Mouse (Mus musculus) kidney, embryonic 15.5 days (tissue): ENCODE measurements around the gene S100a14. TPM values are rescaled to one million over a fixed set of nuclear protein-coding genes. Genes with fewer than 3 reads are reported as not detected.

Source experiments
- ATAC-seq: fragments of 200-750 bp; cut with Nextera tagmentation; replicated peaks from 2 replicates; pipeline ENCODE4 v1.8.0; 2017; ENCODE audit warnings: moderate TSS enrichment; ENCODE audit not compliant: low FRiP score
- H3K27ac ChIP-seq: fragments of 300-500 bp; sonication (generic); 2 replicates; pipeline ENCODE4 v1.5.1; 2015; ENCODE audit warnings: mild to moderate bottlenecking, inconsistent platforms
- H3K27me3 ChIP-seq: fragments of 300-500 bp; sonication (generic); 2 replicates; pipeline ENCODE4 v1.6.1; 2015; ENCODE audit warnings: inconsistent platforms
- H3K36me3 ChIP-seq: fragments of 300-500 bp; sonication (generic); 2 replicates; pipeline ENCODE4 v1.6.1; 2015; ENCODE audit warnings: inconsistent platforms
- H3K4me1 ChIP-seq: fragments of 300-500 bp; sonication (generic); 2 replicates; pipeline ENCODE4 v1.6.1; 2015; ENCODE audit warnings: inconsistent platforms
- H3K4me2 ChIP-seq: fragments of 300-500 bp; sonication (generic); 2 replicates; pipeline ENCODE4 v1.6.1; 2015; ENCODE audit warnings: moderate library complexity, mild to moderate bottlenecking, inconsistent platforms
- H3K4me3 ChIP-seq: fragments of 300-500 bp; sonication (generic); replicated peaks from 2 replicates; pipeline ENCODE4 v1.5.1; 2015; ENCODE audit warnings: mild to moderate bottlenecking, inconsistent platforms
- H3K9ac ChIP-seq: fragments of 300-500 bp; sonication (generic); 2 replicates; pipeline ENCODE4 v1.6.1; 2015; ENCODE audit warnings: mild to moderate bottlenecking, inconsistent platforms
- H3K9me3 ChIP-seq: fragments of 300-500 bp; sonication (generic); replicated peaks from 2 replicates; pipeline ENCODE4 v1.6.1; 2016; ENCODE audit warnings: inconsistent platforms
- WGBS: fragments of 180-500 bp; shearing (Covaris S2); methylation state at CpG from one replicate; pipeline ENCODE4 v1.1.7; 2015; ENCODE audit warnings: mixed read lengths; 5-methylcytosine and 5-hydroxymethylcytosine counted together
- polyA plus RNA-seq: library from polyadenylated mRNA; unstranded; fragments of >200 nt; fragmentation: Nextera tagmentation; extraction: Ambion mirVana; gene quantifications from 2 replicates; pipeline ENCODE4 v1.2.1, GENCODE M21; 2015

The S100a14 gene
- 3.8 and 6.6 TPM in 2 replicates for polyA plus RNA-seq

- Histone ChIP-seq H3K9me3 (no peaks in the 10 kb centered on the region), H3K4me2 (no peak within 1 kb of the TSS), H3K36me3 (no peaks in the 10 kb centered on the region), H3K27ac (0 out of 2 replicates have a peak within 1 kb of the TSS, but pooled peaks have one; percentile 2), H3K9ac (no peak within 1 kb of the TSS), H3K4me1 (peaks cover 11% of the 10 kb centered on the region; the same call in 1 of the 2 replicates), H3K4me3 (no peak within 1 kb of the TSS), H3K27me3 (no peaks in the 10 kb centered on the region)
- WGBS, result 57% methylated on average over 5 of the region's 5 CpGs
- ATAC-seq, result peak; percentile 69; the same call in 1 of the 2 replicates
Measured at GRCm38 (mm10) chr3:90526580-90526979, at the start of gene S100a14. S100a14 (plus strand) TSS chr3:90526856.

GRCm38 (mm10) chr3:90486998-90487397, 39.7 kb upstream of the S100a14 start:
- no peak overlapping the region for H3K4me2 ChIP-seq
- no peaks in the 10 kb centered on the region for H3K27me3 ChIP-seq
- 49% methylated on average over 5 of the region's 5 CpGs for WGBS
- no peak overlapping the region for H3K9ac ChIP-seq
- no peak overlapping the region for H3K27ac ChIP-seq
- no peaks in the 10 kb centered on the region for H3K9me3 ChIP-seq
- H3K36me3 ChIP-seq, result peaks cover 74% of the 10 kb centered on the region
- ATAC-seq, result no peak
- H3K4me1 ChIP-seq, result peaks cover 13% of the 10 kb centered on the region
- no peak overlapping the region for H3K4me3 ChIP-seq

- ATAC-seq, result no peak
- 85% methylated on average over 6 of the region's 6 CpGs for WGBS
- Histone ChIP-seq H3K36me3 (peaks cover 58% of the 10 kb centered on the region), H3K9ac (no peak overlapping the region), H3K27me3 (no peaks in the 10 kb centered on the region), H3K4me3 (no peak overlapping the region), H3K4me2 (no peak overlapping the region), H3K27ac (no peak overlapping the region), H3K4me1 (peaks cover 13% of the 10 kb centered on the region), H3K9me3 (no peaks in the 10 kb centered on the region)
Measured at GRCm38 (mm10) chr3:90488576-90488975, 38.1 kb upstream of the S100a14 start.

GRCm38 (mm10) chr3:90490696-90491256, 35.9 kb upstream of the S100a14 start, which contains the start of gene Snapin:
Snapin (minus strand) TSS chr3:90491033.
- Histone ChIP-seq H3K4me3 (peak within 1 kb of the TSS; percentile 86), H3K9ac (peak within 1 kb of the TSS; percentile 76), H3K27ac (peak within 1 kb of the TSS; percentile 87), H3K4me1 (peaks cover 13% of the 10 kb centered on the region), H3K27me3 (no peaks in the 10 kb centered on the region), H3K36me3 (peaks cover 45% of the 10 kb centered on the region), H3K9me3 (no peaks in the 10 kb centered on the region), H3K4me2 (peak within 1 kb of the TSS; percentile 67)
- under 1% methylated on average over 37 of the region's 37 CpGs for WGBS
- ATAC-seq, result peak; percentile 99

GRCm38 (mm10) chr3:90491350-90491749, 35.3 kb upstream of the S100a14 start:
- H3K27ac ChIP-seq, result no peak overlapping the region
- ATAC-seq, result no peak
- H3K27me3 ChIP-seq, result no peaks in the 10 kb centered on the region
- H3K4me1 ChIP-seq, result peaks cover 13% of the 10 kb centered on the region
- H3K36me3 ChIP-seq, result peaks cover 45% of the 10 kb centered on the region
- no peak overlapping the region for H3K9ac ChIP-seq
- whole genome bisulfite sequencing, result 36% methylated on average over 2 of the region's 2 CpGs
- H3K4me3 ChIP-seq, result no peak overlapping the region
- H3K4me2 ChIP-seq, result no peak overlapping the region
- H3K9me3 ChIP-seq, result no peaks in the 10 kb centered on the region

- 59% methylated on average over 4 of the region's 4 CpGs for WGBS
- Histone ChIP-seq H3K4me1 (peaks cover 8% of the 10 kb centered on the region), H3K27ac (no peak overlapping the region), H3K36me3 (peaks cover 47% of the 10 kb centered on the region), H3K4me2 (no peak overlapping the region), H3K9me3 (no peaks in the 10 kb centered on the region), H3K4me3 (no peak overlapping the region), H3K27me3 (no peaks in the 10 kb centered on the region), H3K9ac (no peak overlapping the region)
- ATAC-seq, result no peak
Measured at GRCm38 (mm10) chr3:90493831-90494540, 32.7 kb upstream of the S100a14 start.

- Histone ChIP-seq H3K9me3 (no peaks in the 10 kb centered on the region), H3K4me2 (no peak overlapping the region), H3K9ac (no peak overlapping the region), H3K4me1 (no peaks in the 10 kb centered on the region), H3K27ac (no peak overlapping the region), H3K4me3 (no peak overlapping the region), H3K27me3 (no peaks in the 10 kb centered on the region), H3K36me3 (peaks cover 58% of the 10 kb centered on the region)
- ATAC-seq, result no peak
- 91% methylated on average over 7 of the region's 7 CpGs for WGBS
Measured at GRCm38 (mm10) chr3:90495850-90496525, 30.7 kb upstream of the S100a14 start.

- no peaks in the 10 kb centered on the region for H3K27me3 ChIP-seq
- ATAC-seq, result no peak
- no peak overlapping the region for H3K4me2 ChIP-seq
- no peak overlapping the region for H3K4me3 ChIP-seq
- H3K9me3 ChIP-seq, result no peaks in the 10 kb centered on the region
- no peak overlapping the region for H3K27ac ChIP-seq
- H3K36me3 ChIP-seq, result peaks cover 74% of the 10 kb centered on the region
- H3K4me1 ChIP-seq, result no peaks in the 10 kb centered on the region
- no peak overlapping the region for H3K9ac ChIP-seq
Measured at GRCm38 (mm10) chr3:90497597-90497996, 29.1 kb upstream of the S100a14 start.

GRCm38 (mm10) chr3:90503444-90503843, 23.2 kb upstream of the S100a14 start:
- no peaks in the 10 kb centered on the region for H3K9me3 ChIP-seq
- H3K4me1 ChIP-seq, result peaks cover 13% of the 10 kb centered on the region
- no peaks in the 10 kb centered on the region for H3K27me3 ChIP-seq
- H3K4me3 ChIP-seq, result no peak overlapping the region
- H3K4me2 ChIP-seq, result no peak overlapping the region
- 83% methylated on average over 4 of the region's 4 CpGs for WGBS
- no peak for ATAC-seq
- no peak overlapping the region for H3K27ac ChIP-seq
- peaks cover 89% of the 10 kb centered on the region for H3K36me3 ChIP-seq
- no peak overlapping the region for H3K9ac ChIP-seq

- ATAC-seq, result no peak
- WGBS, result 91% methylated on average over 5 of the region's 5 CpGs
- no peaks in the 10 kb centered on the region for H3K9me3 ChIP-seq
- H3K36me3 ChIP-seq, result peaks cover 71% of the 10 kb centered on the region
- H3K4me2 ChIP-seq, result no peak overlapping the region
- no peak overlapping the region for H3K4me3 ChIP-seq
- no peak overlapping the region for H3K27ac ChIP-seq
- H3K27me3 ChIP-seq, result no peaks in the 10 kb centered on the region
- peaks cover 17% of the 10 kb centered on the region for H3K4me1 ChIP-seq
- H3K9ac ChIP-seq, result no peak overlapping the region
Measured at GRCm38 (mm10) chr3:90505216-90505615, 21.4 kb upstream of the S100a14 start.

- H3K36me3 ChIP-seq, result peaks cover 69% of the 10 kb centered on the region
- H3K9me3 ChIP-seq, result no peaks in the 10 kb centered on the region
- H3K4me2 ChIP-seq, result no peak overlapping the region
- no peak overlapping the region for H3K27ac ChIP-seq
- H3K4me3 ChIP-seq, result no peak overlapping the region
- peaks cover 17% of the 10 kb centered on the region for H3K4me1 ChIP-seq
- no peak for ATAC-seq
- no peaks in the 10 kb centered on the region for H3K27me3 ChIP-seq
- no peak overlapping the region for H3K9ac ChIP-seq
- 75% methylated on average over 3 of the region's 3 CpGs for WGBS
Measured at GRCm38 (mm10) chr3:90506362-90506761, 20.3 kb upstream of the S100a14 start.

GRCm38 (mm10) chr3:90508287-90508949, 18.2 kb upstream of the S100a14 start:
- no peaks in the 10 kb centered on the region for H3K9me3 ChIP-seq
- H3K9ac ChIP-seq, result peak overlapping the region; percentile 99
- peak overlapping the region; percentile 95 for H3K4me3 ChIP-seq
- 2% methylated on average over 20 of the region's 20 CpGs for WGBS
- H3K4me1 ChIP-seq, result peaks cover 18% of the 10 kb centered on the region
- H3K27ac ChIP-seq, result peak overlapping the region; percentile 97
- H3K4me2 ChIP-seq, result peak overlapping the region; percentile 62
- H3K36me3 ChIP-seq, result peaks cover 48% of the 10 kb centered on the region
- H3K27me3 ChIP-seq, result no peaks in the 10 kb centered on the region
- ATAC-seq, result no peak
